Mouse (Mus musculus): ENCODE data around the gene Bbs9. TPM values are rescaled to one million over a fixed set of nuclear protein-coding genes. Genes with fewer than 3 reads are reported as not detected.

Bbs9 gene
- total and polyA plus RNA-seq, 3 experiments, result 6.3 to 12.4 (median 11.9) TPM

GRCm38 (mm10) chr9:22503581-22503980 is 28.1 kb downstream of the Bbs9 start:
- TF ChIP-seq EP300 (IDR thresholded peaks at IDR 0.05; ENCODE audit: insufficient read depth, low read depth, low read length) (no peak), POLR2A (IDR thresholded peaks at IDR 0.05; ENCODE audit: insufficient read depth, low read depth, low read length) (no peak), CTCF (IDR thresholded peaks at IDR 0.05) (no peak)
- intact Hi-C loops (cut with DNase I), result no loop called here
- WGBS, result 89% methylated on average over 5 of the region's 5 CpGs
- DNase-seq, result no peak
- no peak overlapping the region for H3K27ac ChIP-seq
- no peaks in the 10 kb centered on the region for H3K4me1 ChIP-seq (ENCODE audit: control insufficient read depth, insufficient read depth, low read length)
- no peak overlapping the region for H3K4me3 ChIP-seq
- no peaks in the 10 kb centered on the region for H3K36me3 ChIP-seq (ENCODE audit: control insufficient read depth, insufficient read depth, low read length)
- H3K79me2 ChIP-seq (replicated peaks; ENCODE audit: control insufficient read depth, insufficient read depth, low read length), result no peaks in the 10 kb centered on the region
- no peak overlapping the region for H3K9ac ChIP-seq (ENCODE audit: low read depth, low read length)
- H3K27me3 ChIP-seq (ENCODE audit: control insufficient read depth, insufficient read depth, low read length), result no peaks in the 10 kb centered on the region

GRCm38 (mm10) chr9:22505574-22505973 is 30.1 kb downstream of the Bbs9 start:
- TF ChIP-seq POLR2A (IDR thresholded peaks at IDR 0.05; ENCODE audit: insufficient read depth, low read depth, low read length), result no peak
- DNase-seq, result no peak
- intact Hi-C loops (cut with DNase I), result no loop called here
- H3K27me3 ChIP-seq (ENCODE audit: control insufficient read depth, insufficient read depth, low read length), result no peaks in the 10 kb centered on the region
- H3K4me3 ChIP-seq, result no peak overlapping the region
- H3K27ac ChIP-seq, result no peak overlapping the region
- H3K79me2 ChIP-seq (replicated peaks; ENCODE audit: control insufficient read depth, insufficient read depth, low read length), result no peaks in the 10 kb centered on the region
- no peaks in the 10 kb centered on the region for H3K36me3 ChIP-seq (ENCODE audit: control insufficient read depth, insufficient read depth, low read length)
- no peaks in the 10 kb centered on the region for H3K4me1 ChIP-seq (ENCODE audit: control insufficient read depth, insufficient read depth, low read length)
- H3K9ac ChIP-seq (ENCODE audit: low read depth, low read length), result no peak overlapping the region
- WGBS, result 52% methylated on average over 2 of the region's 2 CpGs

GRCm38 (mm10) chr9:22515076-22515475 is 39.6 kb downstream of the Bbs9 start:
- 88% methylated on average over 4 of the region's 4 CpGs for WGBS
- Histone ChIP-seq H3K4me1 (ENCODE audit: control insufficient read depth, insufficient read depth, low read length) (no peaks in the 10 kb centered on the region), H3K79me2 (replicated peaks; ENCODE audit: control insufficient read depth, insufficient read depth, low read length) (no peaks in the 10 kb centered on the region)

GRCm38 (mm10) chr9:22518394-22519041 is 43.0 kb downstream of the Bbs9 start:
- Histone ChIP-seq H3K4me1 (ENCODE audit: control insufficient read depth, insufficient read depth, low read length) (no peaks in the 10 kb centered on the region), H3K9ac (ENCODE audit: low read depth, low read length) (no peak overlapping the region), H3K36me3 (ENCODE audit: control insufficient read depth, insufficient read depth, low read length) (no peaks in the 10 kb centered on the region; the same call in 1 of the 2 replicates), H3K27ac (no peak overlapping the region), H3K4me3 (no peak overlapping the region), H3K27me3 (ENCODE audit: control insufficient read depth, insufficient read depth, low read length) (no peaks in the 10 kb centered on the region), H3K79me2 (replicated peaks; ENCODE audit: control insufficient read depth, insufficient read depth, low read length) (no peaks in the 10 kb centered on the region)
- intact Hi-C loops (cut with DNase I), result no loop called here
- peak; percentile 19 to 33 for DNase-seq
- TF ChIP-seq CTCF (IDR thresholded peaks at IDR 0.05) (peak; percentile 86), POLR2A (IDR thresholded peaks at IDR 0.05; ENCODE audit: insufficient read depth, low read depth, low read length) (no peak), EP300 (IDR thresholded peaks at IDR 0.05; ENCODE audit: insufficient read depth, low read depth, low read length) (no peak)
- WGBS, result 98% methylated on average over 3 of the region's 3 CpGs

More at GRCm38 (mm10) chr9:22515076-22515475, 39.6 kb downstream of the Bbs9 start:
- DNase-seq, result no peak
- Histone ChIP-seq H3K27ac (no peak overlapping the region), H3K9ac (ENCODE audit: low read depth, low read length) (no peak overlapping the region), H3K36me3 (ENCODE audit: control insufficient read depth, insufficient read depth, low read length) (no peaks in the 10 kb centered on the region), H3K4me3 (no peak overlapping the region), H3K27me3 (ENCODE audit: control insufficient read depth, insufficient read depth, low read length) (no peaks in the 10 kb centered on the region)
- TF ChIP-seq POLR2A (IDR thresholded peaks at IDR 0.05; ENCODE audit: insufficient read depth, low read depth, low read length), result no peak
- no peak for TF ChIP-seq EP300 (IDR thresholded peaks at IDR 0.05; ENCODE audit: insufficient read depth, low read depth, low read length)
- no peak for TF ChIP-seq CTCF (IDR thresholded peaks at IDR 0.05)
- intact Hi-C loops (cut with DNase I), result no loop called here

- DNase-seq, result no peak
- H3K9ac ChIP-seq (ENCODE audit: low read depth, low read length), result no peak overlapping the region
- no peak overlapping the region for H3K27ac ChIP-seq
- H3K79me2 ChIP-seq (replicated peaks; ENCODE audit: control insufficient read depth, insufficient read depth, low read length), result no peaks in the 10 kb centered on the region
- intact Hi-C loops (cut with DNase I), result no loop called here
- 93% methylated on average over 1 of the region's 1 CpGs for WGBS
- no peaks in the 10 kb centered on the region for H3K4me1 ChIP-seq (ENCODE audit: control insufficient read depth, insufficient read depth, low read length)
- no peak overlapping the region for H3K4me3 ChIP-seq
- H3K36me3 ChIP-seq (ENCODE audit: control insufficient read depth, insufficient read depth, low read length), result no peaks in the 10 kb centered on the region; the same call in 1 of the 2 replicates
- H3K27me3 ChIP-seq (ENCODE audit: control insufficient read depth, insufficient read depth, low read length), result no peaks in the 10 kb centered on the region
- TF ChIP-seq EP300 (IDR thresholded peaks at IDR 0.05; ENCODE audit: insufficient read depth, low read depth, low read length) (no peak), POLR2A (IDR thresholded peaks at IDR 0.05; ENCODE audit: insufficient read depth, low read depth, low read length) (no peak)
Measured at GRCm38 (mm10) chr9:22523460-22523859, 47.9 kb downstream of the Bbs9 start.

GRCm38 (mm10) chr9:22530734-22531489 is 55.4 kb downstream of the Bbs9 start:
- Histone ChIP-seq H3K27ac (no peak overlapping the region), H3K79me2 (replicated peaks; ENCODE audit: control insufficient read depth, insufficient read depth, low read length) (no peaks in the 10 kb centered on the region), H3K36me3 (ENCODE audit: control insufficient read depth, insufficient read depth, low read length) (no peaks in the 10 kb centered on the region), H3K4me3 (no peak overlapping the region), H3K4me1 (ENCODE audit: control insufficient read depth, insufficient read depth, low read length) (no peaks in the 10 kb centered on the region), H3K27me3 (ENCODE audit: control insufficient read depth, insufficient read depth, low read length) (no peaks in the 10 kb centered on the region), H3K9ac (ENCODE audit: low read depth, low read length) (no peak overlapping the region)
- intact Hi-C loops (cut with DNase I), result no loop called here
- DNase-seq, result no peak
- 57% methylated on average over 3 of the region's 3 CpGs for WGBS
- no peak for TF ChIP-seq POLR2A (IDR thresholded peaks at IDR 0.05; ENCODE audit: insufficient read depth, low read depth, low read length)
- no peak for TF ChIP-seq CTCF (IDR thresholded peaks at IDR 0.05)
- no peak for TF ChIP-seq EP300 (IDR thresholded peaks at IDR 0.05; ENCODE audit: insufficient read depth, low read depth, low read length)

Data from heart, adult 2 months (tissue).